Mouse (Mus musculus) hindbrain, embryonic 13.5 days (tissue): Measurements from ENCODE around the gene Gopc. TPM values are rescaled to one million over a fixed set of nuclear protein-coding genes. Genes with fewer than 3 reads are reported as not detected.
"Not testable (repeated sequence)": the region's sequence is repeated elsewhere in the genome, so short reads cannot be mapped to it uniquely, and the experiment has no call there.

ENCODE experiments used
- ATAC-seq: fragments of 200-750 bp; cut with Nextera tagmentation; 2 replicates; pipeline ENCODE4 v1.8.0; 2017; ENCODE audit warnings: moderate TSS enrichment; ENCODE audit not compliant: low FRiP score
- H3K27ac ChIP-seq: fragments of 300-500 bp; sonication (generic); 2 replicates; pipeline ENCODE4 v1.5.1; 2015; ENCODE audit warnings: inconsistent platforms, mild to moderate bottlenecking, moderate library complexity
- H3K27me3 ChIP-seq: fragments of 300-500 bp; sonication (generic); 2 replicates; pipeline ENCODE4 v1.6.1; 2015; ENCODE audit warnings: mild to moderate bottlenecking, inconsistent platforms
- H3K36me3 ChIP-seq: fragments of 300-500 bp; sonication (generic); 2 replicates; pipeline ENCODE4 v1.6.1; 2015; ENCODE audit warnings: mild to moderate bottlenecking, inconsistent platforms
- H3K4me1 ChIP-seq: fragments of 300-500 bp; sonication (generic); replicated peaks from 2 replicates; pipeline ENCODE4 v1.6.1; 2015; ENCODE audit warnings: inconsistent platforms
- H3K4me2 ChIP-seq: fragments of 300-500 bp; sonication (generic); 2 replicates; pipeline ENCODE4 v1.6.1; 2015; ENCODE audit warnings: inconsistent platforms, mild to moderate bottlenecking, moderate library complexity
- H3K4me3 ChIP-seq: fragments of 300-500 bp; sonication (generic); 2 replicates; pipeline ENCODE4 v1.5.1; 2015; ENCODE audit warnings: mild to moderate bottlenecking, inconsistent platforms
- H3K9ac ChIP-seq: fragments of 300-500 bp; sonication (generic); 2 replicates; pipeline ENCODE4 v1.6.1; 2015; ENCODE audit warnings: mild to moderate bottlenecking, inconsistent platforms
- H3K9me3 ChIP-seq: fragments of 300-500 bp; sonication (generic); 2 replicates; pipeline ENCODE4 v1.6.1; 2016; ENCODE audit warnings: inconsistent platforms
- WGBS: fragments of 180-500 bp; shearing (Covaris S2); methylation state at CpG from one replicate; pipeline ENCODE4 v1.1.7; 2015; 5-methylcytosine and 5-hydroxymethylcytosine counted together
- polyA plus RNA-seq: library from polyadenylated mRNA; unstranded; fragments of >200 nt; fragmentation: Nextera tagmentation; extraction: Ambion mirVana; gene quantifications from 2 replicates; pipeline ENCODE4 v1.2.1, GENCODE M21; 2015

Gene Gopc
- polyA plus RNA-seq, 1 experiment from 2014 or later = 24.5 TPM

- Histone ChIP-seq H3K4me3 (peak overlapping the region; percentile 70), H3K9me3 (no peaks in the 10 kb centered on the region), H3K4me1 (peaks cover 24% of the 10 kb centered on the region), H3K9ac (peak overlapping the region; percentile 92; the same call in 1 of the 2 replicates), H3K36me3 (no peaks in the 10 kb centered on the region), H3K4me2 (peak overlapping the region; percentile 63), H3K27me3 (no peaks in the 10 kb centered on the region), H3K27ac (no peak overlapping the region)
- ATAC-seq = no peak
- 84% methylated on average over 6 of the region's 6 CpGs for WGBS
Observed at GRCm38 (mm10) chr10:52383022-52383421, 1.1 kb upstream of the Gopc start.

DNA sequence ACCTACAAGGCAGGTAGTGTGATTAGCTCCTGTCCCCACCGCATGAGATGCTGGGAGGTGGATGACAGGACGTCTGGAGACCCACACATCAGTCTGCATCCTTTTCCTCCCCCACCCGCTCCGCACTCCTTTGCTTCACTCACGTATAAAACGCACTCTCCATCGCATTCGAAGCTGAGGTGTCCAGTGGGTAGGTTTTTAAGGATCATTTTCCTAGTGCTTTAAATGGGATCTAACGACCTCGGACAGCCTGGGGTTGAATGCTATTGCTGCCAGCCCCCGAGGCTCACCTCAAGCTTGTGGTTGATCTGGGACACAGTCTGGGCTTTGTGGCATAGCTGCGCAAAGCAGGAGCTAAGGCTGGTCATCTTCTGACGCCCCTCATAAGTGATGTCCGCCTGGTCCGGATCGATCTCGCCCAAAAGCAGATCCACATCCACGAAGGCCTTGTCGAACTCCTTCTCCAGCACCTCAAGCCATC, 563 bp downstream of the Gopc start:
- no peaks in the 10 kb centered on the region for H3K27me3 ChIP-seq
- peaks cover 29% of the 10 kb centered on the region for H3K4me1 ChIP-seq
- peak overlapping the region; percentile 92 for H3K9ac ChIP-seq
- H3K4me2 ChIP-seq = peak overlapping the region; percentile 63
- ATAC-seq = peak; percentile 71
- peak overlapping the region; percentile 70 for H3K4me3 ChIP-seq
- no peaks in the 10 kb centered on the region for H3K36me3 ChIP-seq
- under 1% methylated on average over 19 of the region's 19 CpGs for WGBS
- H3K27ac ChIP-seq = peak overlapping the region; percentile 95
- H3K9me3 ChIP-seq = no peaks in the 10 kb centered on the region

DNA sequence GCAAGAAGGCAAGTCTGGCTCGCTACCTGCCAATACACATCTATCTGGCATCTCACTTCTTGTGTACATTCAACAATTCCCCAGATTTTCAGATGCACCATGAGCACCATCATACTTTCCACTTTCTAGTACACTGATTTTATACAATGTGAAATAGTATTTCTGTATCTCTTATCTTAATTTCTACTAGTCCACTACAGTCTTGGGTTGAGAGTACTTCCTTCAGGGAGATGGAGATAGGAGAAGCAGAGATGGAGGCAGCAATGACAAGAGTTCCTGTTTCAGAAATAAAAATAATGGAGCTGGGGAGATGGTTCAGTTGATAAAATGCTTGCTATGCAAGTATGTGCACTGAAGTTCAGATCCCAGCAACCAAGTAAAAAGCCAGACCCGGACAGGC, 4.1 kb downstream of the Gopc start:
- Histone ChIP-seq H3K27ac (no peak overlapping the region), H3K9me3 (no peaks in the 10 kb centered on the region), H3K9ac (no peak overlapping the region), H3K36me3 (no peaks in the 10 kb centered on the region), H3K4me3 (no peak overlapping the region), H3K4me1 (peaks cover 25% of the 10 kb centered on the region), H3K27me3 (no peaks in the 10 kb centered on the region), H3K4me2 (no peak overlapping the region)
- ATAC-seq = no peak
- 90% methylated on average over 2 of the region's 2 CpGs for WGBS

GRCm38 (mm10) chr10:52376422-52376821, 5.5 kb downstream of the Gopc start:
- no peak overlapping the region for H3K9ac ChIP-seq
- H3K4me2 ChIP-seq = no peak overlapping the region
- no peak overlapping the region for H3K27ac ChIP-seq
- WGBS = 93% methylated on average over 2 of the region's 2 CpGs
- no peaks in the 10 kb centered on the region for H3K36me3 ChIP-seq
- no peak overlapping the region for H3K4me3 ChIP-seq
- no peak for ATAC-seq
- no peaks in the 10 kb centered on the region for H3K27me3 ChIP-seq
- no peaks in the 10 kb centered on the region for H3K9me3 ChIP-seq
- H3K4me1 ChIP-seq = peaks cover 22% of the 10 kb centered on the region

- Histone ChIP-seq H3K9me3 (no peaks in the 10 kb centered on the region), H3K4me2 (no peak overlapping the region), H3K4me3 (no peak overlapping the region), H3K27me3 (no peaks in the 10 kb centered on the region), H3K36me3 (no peaks in the 10 kb centered on the region), H3K9ac (no peak overlapping the region), H3K27ac (no peak overlapping the region), H3K4me1 (peaks cover 21% of the 10 kb centered on the region)
- ATAC-seq = no peak
Observed at GRCm38 (mm10) chr10:52374651-52375050, 7.3 kb downstream of the Gopc start.

- Histone ChIP-seq H3K9ac (no peak overlapping the region), H3K36me3 (no peaks in the 10 kb centered on the region), H3K4me2 (no peak overlapping the region), H3K9me3 (no peaks in the 10 kb centered on the region), H3K27ac (no peak overlapping the region), H3K27me3 (no peaks in the 10 kb centered on the region), H3K4me3 (no peak overlapping the region), H3K4me1 (peaks cover 13% of the 10 kb centered on the region)
- WGBS = 80% methylated on average over 4 of the region's 4 CpGs
- no peak for ATAC-seq
Observed at GRCm38 (mm10) chr10:52373834-52374233, 8.1 kb downstream of the Gopc start.

DNA sequence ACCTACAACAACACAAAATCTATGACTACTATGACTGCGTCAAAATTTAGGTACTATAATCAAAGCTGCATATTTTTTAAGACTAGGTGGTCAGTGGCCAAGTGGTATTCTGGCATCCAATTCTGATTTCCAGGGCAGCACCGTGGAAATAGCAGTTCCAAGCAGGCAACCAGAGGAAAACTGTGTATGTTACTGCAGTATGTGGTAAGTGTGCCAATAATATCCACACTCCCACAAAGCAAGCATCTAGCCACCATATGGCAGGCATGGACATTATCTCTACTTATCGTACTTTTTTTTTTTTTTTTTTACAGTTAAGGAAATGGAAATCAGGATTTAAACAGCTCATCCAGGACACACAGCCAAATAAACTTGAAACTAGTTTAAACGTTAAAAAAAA, 13.5 kb downstream of the Gopc start:
- H3K27me3 ChIP-seq = no peaks in the 10 kb centered on the region
- H3K4me1 ChIP-seq = no peaks in the 10 kb centered on the region
- no peak for ATAC-seq
- H3K27ac ChIP-seq = no peak overlapping the region
- H3K9ac ChIP-seq = no peak overlapping the region
- WGBS = 95% methylated on average over 4 of the region's 4 CpGs
- no peak overlapping the region for H3K4me3 ChIP-seq
- no peak overlapping the region for H3K4me2 ChIP-seq
- no peaks in the 10 kb centered on the region for H3K9me3 ChIP-seq
- no peaks in the 10 kb centered on the region for H3K36me3 ChIP-seq

- 91% methylated on average over 9 of the region's 9 CpGs for WGBS
- no peak overlapping the region for H3K27ac ChIP-seq
- H3K4me1 ChIP-seq = no peaks in the 10 kb centered on the region
- no peaks in the 10 kb centered on the region for H3K9me3 ChIP-seq
- no peak overlapping the region for H3K9ac ChIP-seq
- H3K27me3 ChIP-seq = no peaks in the 10 kb centered on the region
- no peak overlapping the region for H3K4me3 ChIP-seq
- H3K36me3 ChIP-seq = no peaks in the 10 kb centered on the region; the same call in 1 of the 2 replicates
- ATAC-seq = no peak
- no peak overlapping the region for H3K4me2 ChIP-seq
Observed at GRCm38 (mm10) chr10:52360862-52361609, 20.9 kb downstream of the Gopc start.

DNA sequence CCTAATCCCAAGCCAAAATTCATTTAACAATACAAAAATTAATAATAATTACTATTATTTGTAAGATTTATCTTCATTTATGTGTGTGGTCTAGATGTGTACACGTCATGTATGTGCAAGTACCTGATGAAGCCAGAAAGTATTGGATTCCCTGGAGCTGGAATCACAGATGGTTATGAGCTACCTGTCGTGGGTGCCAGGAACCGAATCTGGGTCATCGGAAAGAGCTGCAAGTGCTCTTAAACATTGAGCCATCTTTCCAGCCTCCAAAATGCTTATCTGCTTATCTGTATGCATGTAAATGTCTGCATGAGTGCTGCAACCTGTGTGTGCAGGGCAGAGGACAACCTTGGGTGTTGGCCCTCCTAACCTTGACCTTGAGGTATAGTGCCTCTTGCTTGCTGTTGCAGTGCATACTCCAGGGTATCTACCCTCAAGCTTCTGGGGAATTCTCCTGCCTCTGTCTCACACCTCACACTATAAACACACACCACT, 21.6 kb downstream of the Gopc start:
- Histone ChIP-seq H3K9me3 (no peaks in the 10 kb centered on the region), H3K4me3 (no peak overlapping the region), H3K36me3 (peaks cover 2% of the 10 kb centered on the region), H3K27me3 (no peaks in the 10 kb centered on the region), H3K4me1 (no peaks in the 10 kb centered on the region), H3K4me2 (no peak overlapping the region), H3K9ac (no peak overlapping the region), H3K27ac (no peak overlapping the region)
- 98% methylated on average over 4 of the region's 4 CpGs for WGBS
- ATAC-seq = no peak

GRCm38 (mm10) chr10:52358467-52358866, 23.5 kb downstream of the Gopc start, which contains the start of gene Gm26741:
Gm26741 (plus strand) TSS chr10:52358767.
- WGBS = 91% methylated on average over 2 of the region's 2 CpGs
- no peak within 1 kb of the TSS for H3K4me3 ChIP-seq
- ATAC-seq = no peak
- peaks cover 11% of the 10 kb centered on the region for H3K36me3 ChIP-seq
- H3K4me1 ChIP-seq = no peaks in the 10 kb centered on the region
- no peak within 1 kb of the TSS for H3K9ac ChIP-seq
- H3K4me2 ChIP-seq = no peak within 1 kb of the TSS
- H3K27me3 ChIP-seq = no peaks in the 10 kb centered on the region
- no peaks in the 10 kb centered on the region for H3K9me3 ChIP-seq
- H3K27ac ChIP-seq = no peak within 1 kb of the TSS

DNA sequence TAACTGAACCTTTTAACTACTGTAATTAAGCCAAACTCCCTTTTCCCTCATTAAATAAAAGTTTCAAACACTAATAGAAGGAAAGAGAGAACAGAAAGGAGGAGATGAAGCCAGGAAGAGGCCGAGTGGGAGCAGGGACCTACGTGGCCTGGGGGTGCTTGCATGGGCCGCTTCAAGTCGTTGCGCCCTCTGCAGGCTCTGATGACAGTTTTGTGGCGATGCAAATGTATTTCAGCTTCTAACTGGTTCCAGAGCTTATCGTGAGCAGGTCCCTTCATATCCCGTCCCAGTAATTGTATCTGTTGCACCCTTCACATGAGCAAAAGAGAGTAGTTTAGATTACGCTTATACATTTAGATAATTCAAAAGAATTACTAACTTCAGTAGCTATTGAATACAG, 28.7 kb downstream of the Gopc start:
- H3K27me3 ChIP-seq = no peaks in the 10 kb centered on the region
- no peak for ATAC-seq

GRCm38 (mm10) chr10:52343324-52343723, 38.6 kb downstream of the Gopc start:
- not testable (repeated sequence) for H3K9me3 ChIP-seq, H3K9ac ChIP-seq, H3K27ac ChIP-seq, H3K4me1 ChIP-seq, H3K4me2 ChIP-seq, H3K27me3 ChIP-seq, ATAC-seq, H3K4me3 ChIP-seq
- H3K36me3 ChIP-seq = peaks cover 76% of the 10 kb centered on the region
- WGBS = 96% methylated on average over 4 of the region's 4 CpGs

More for the DNA sequence above, 28.7 kb downstream of the Gopc start:
- H3K36me3 ChIP-seq = peaks cover 44% of the 10 kb centered on the region
- 76% methylated on average over 9 of the region's 9 CpGs for WGBS
- no peak overlapping the region for H3K4me3 ChIP-seq
- no peak overlapping the region for H3K9ac ChIP-seq
- H3K4me1 ChIP-seq = no peaks in the 10 kb centered on the region
- H3K4me2 ChIP-seq = no peak overlapping the region
- H3K9me3 ChIP-seq = no peaks in the 10 kb centered on the region
- no peak overlapping the region for H3K27ac ChIP-seq

DNA sequence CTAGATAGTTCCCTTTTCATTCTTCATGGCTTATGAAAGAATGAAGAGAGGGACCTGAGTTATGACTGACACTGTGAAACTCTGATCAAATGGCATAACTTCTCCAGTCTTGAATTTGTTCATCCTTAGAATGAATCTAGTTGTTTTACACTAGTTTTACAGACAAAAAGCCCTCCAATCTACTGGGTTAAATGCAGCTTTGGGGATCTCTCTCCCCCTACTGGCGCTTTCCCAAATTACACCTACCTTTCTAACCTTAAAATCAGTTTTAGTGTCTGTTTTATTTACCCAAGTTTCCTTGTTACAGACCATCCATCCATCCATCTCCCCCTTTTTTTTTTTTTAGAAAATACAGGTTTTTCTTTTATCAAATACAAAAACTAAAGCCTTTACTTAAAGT, 50.9 kb downstream of the Gopc start:
- Histone ChIP-seq H3K27ac (no peak overlapping the region), H3K4me2 (no peak overlapping the region), H3K4me1 (no peaks in the 10 kb centered on the region), H3K9ac (no peak overlapping the region), H3K9me3 (no peaks in the 10 kb centered on the region), H3K27me3 (no peaks in the 10 kb centered on the region), H3K36me3 (peaks cover 18% of the 10 kb centered on the region), H3K4me3 (no peak overlapping the region)
- whole genome bisulfite sequencing = 6% methylated on average over 1 of the region's 1 CpGs
- ATAC-seq = no peak
